Mouse (Mus musculus) testis, postnatal 10 days (tissue): Measurements from ENCODE around the gene Bcan.

ENCODE experiments used
- DNase-seq: peaks from one replicate; pipeline ENCODE4 v3.0.0; 2021; ENCODE audit warnings: low spot score

Bcan gene

GRCm38 (mm10) chr3:88000181-88000580 lies at the start of gene Bcan:
TSS of gene Bcan (minus strand) at chr3:88000230.
- peak; percentile 69 for DNase-seq

- DNase-seq = no peak
These were observed 49.5 kb upstream of the Bcan start for GRCm38 (mm10) chr3:88049532-88049931.

GRCm38 (mm10) chr3:88042661-88043421 lies 42.8 kb upstream of the Bcan start, which contains the start of gene Gpatch4:
TSS of gene Gpatch4 (plus strand) at chr3:88043108.
- DNase-seq = peak; percentile 83

- no peak for DNase-seq
These were observed 35.7 kb upstream of the Bcan start for GRCm38 (mm10) chr3:88035561-88036293.

- no peak for DNase-seq
These were observed 33.5 kb upstream of the Bcan start for GRCm38 (mm10) chr3:88033506-88033905.

- DNase-seq = peak; percentile 59
These were observed 30.8 kb upstream of the Bcan start for GRCm38 (mm10) chr3:88030608-88031395.

- no peak for DNase-seq
These were observed 27.6 kb upstream of the Bcan start, which contains the start of gene Hapln2 for GRCm38 (mm10) chr3:88027434-88028186. TSS of gene Hapln2 (minus strand) at chr3:88027583.

GRCm38 (mm10) chr3:88026823-88027222 lies 26.8 kb upstream of the Bcan start:
- no peak for DNase-seq

- DNase-seq = peak; percentile 67
These were observed 23.4 kb upstream of the Bcan start for GRCm38 (mm10) chr3:88023192-88024074.

- DNase-seq = peak; percentile 96
These were observed 22.5 kb upstream of the Bcan start for GRCm38 (mm10) chr3:88022322-88023191.

GRCm38 (mm10) chr3:88010634-88011265 lies 10.7 kb upstream of the Bcan start:
- DNase-seq = no peak

GRCm38 (mm10) chr3:88005822-88006786 lies 6.1 kb upstream of the Bcan start:
- peak; percentile 69 for DNase-seq

- DNase-seq = peak; percentile 69
These were observed 2.4 kb upstream of the Bcan start for GRCm38 (mm10) chr3:88002291-88002976.

- DNase-seq = peak; percentile 68
These were observed 976 bp upstream of the Bcan start for GRCm38 (mm10) chr3:88000816-88001595.

GRCm38 (mm10) chr3:87999243-87999895 lies 661 bp downstream of the Bcan start:
- no peak for DNase-seq

GRCm38 (mm10) chr3:87998747-87999146 lies 1.3 kb downstream of the Bcan start:
- DNase-seq = no peak
